19 mouse cellular contexts compared by ENCODE assay signal in the genomic region with DNA sequence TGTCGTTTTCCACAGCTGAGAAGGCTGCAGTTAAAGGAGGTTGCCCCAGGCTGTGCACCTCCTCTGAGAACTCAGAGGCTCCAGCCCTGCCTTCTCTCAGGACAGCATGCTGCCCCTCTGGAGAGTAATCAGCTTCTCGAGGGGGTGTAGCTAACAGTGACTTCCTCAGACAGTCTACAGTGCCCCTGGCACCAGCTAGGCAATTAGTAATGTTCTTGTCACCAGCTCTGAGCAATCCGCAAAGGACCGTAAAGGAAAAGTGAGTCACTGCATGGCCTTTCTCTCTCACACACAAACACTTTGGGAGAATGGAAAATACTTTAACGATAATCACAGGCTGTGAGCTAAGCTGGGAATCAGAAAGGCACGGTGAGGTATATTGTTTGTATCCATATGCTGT.
DNase-seq lines count a peak whose midpoint lies in the region; ATAC-seq and TF ChIP-seq lines count a peak whose summit lies in the region.
"Had no signal": no experiment of that assay in that cellular context is flagged by ENCODE, and none has a peak within 500 bp of the region (broad histone marks: within the 10 kb centered on the region; RNA-seq: fewer than 3 reads in every experiment).

No protein-coding gene starts in this region.

- 34% methylated on average over 6 of the region's 6 CpGs for WGBS in heart, embryonic 14.5 days
- 20% methylated on average over 6 of the region's 6 CpGs for WGBS in heart, adult 2 months
- WGBS in midbrain, embryonic 15.5 days, result 47% methylated on average over 6 of the region's 6 CpGs
- 74% methylated on average over 6 of the region's 6 CpGs for WGBS in midbrain, embryonic 11.5 days
- WGBS in embryonic facial prominence, embryonic 15.5 days, result 28% methylated on average over 6 of the region's 6 CpGs

- H3K36me3 ChIP-seq in heart, embryonic 14.5 days (ENCODE audit: control insufficient read depth, insufficient read depth, low read length), result no peaks in the 10 kb centered on the region
- no peaks in the 10 kb centered on the region for H3K36me3 ChIP-seq in heart, adult 2 months (ENCODE audit: control insufficient read depth, insufficient read depth, low read length)
- no peaks in the 10 kb centered on the region for H3K36me3 ChIP-seq in midbrain, embryonic 15.5 days (replicated peaks)
- no peaks in the 10 kb centered on the region for H3K36me3 ChIP-seq in midbrain, embryonic 11.5 days (ENCODE audit: control insufficient read depth, insufficient read depth, low read length)
- no peaks in the 10 kb centered on the region for H3K36me3 ChIP-seq in embryonic facial prominence, embryonic 15.5 days
- H3K36me3 ChIP-seq: hindbrain, embryonic 15.5 days; limb, embryonic 15.5 days; neural tube, embryonic 15.5 days had no signal

- TF ChIP-seq EP300 in heart, adult 2 months (IDR thresholded peaks at IDR 0.05; ENCODE audit: insufficient read depth, low read depth, low read length), result no peak

- intact Hi-C loops in heart, adult 2 months (cut with DNase I), result no loop called here

- ATAC-seq in heart, embryonic 14.5 days (ENCODE audit: insufficient number of reproducible peaks, insufficient read depth, low FRiP score, low read depth), result 0 out of 2 replicates have a peak, but pooled peaks have one; percentile 43
- ATAC-seq in midbrain, embryonic 15.5 days (replicated peaks), result peak; percentile 58; the same call in 1 of the 2 replicates
- ATAC-seq in midbrain, embryonic 11.5 days (ENCODE audit: low FRiP score), result no peak
- ATAC-seq in embryonic facial prominence, embryonic 15.5 days (ENCODE audit: insufficient number of reproducible peaks, low FRiP score, low TSS enrichment, low read depth), result peak; percentile 60; the same call in 1 of the 2 replicates
- ATAC-seq: forebrain, embryonic 16.5 days; intestine, embryonic 16.5 days had no signal

- H3K4me1 ChIP-seq in heart, embryonic 14.5 days (ENCODE audit: control insufficient read depth in 2 of 2, insufficient read depth in 2 of 2, low read length in 2 of 2), result peaks cover 3 to 6% of the 10 kb centered on the region in 2 experiments; a peak in 3 of 4 replicates
- no peaks in the 10 kb centered on the region for H3K4me1 ChIP-seq in heart, adult 2 months (ENCODE audit: control insufficient read depth, insufficient read depth, low read length)
- peaks cover 3% of the 10 kb centered on the region; the same call in 1 of the 2 replicates for H3K4me1 ChIP-seq in midbrain, embryonic 15.5 days
- no peaks in the 10 kb centered on the region for H3K4me1 ChIP-seq in midbrain, embryonic 11.5 days (ENCODE audit: control insufficient read depth, insufficient read depth, low read length)
- H3K4me1 ChIP-seq in embryonic facial prominence, embryonic 15.5 days, result 0 out of 2 replicates have a peak, but pooled peaks cover 6% of the 10 kb centered on the region

- H3K9ac ChIP-seq in heart, embryonic 14.5 days (ENCODE audit: low read length), result no peak overlapping the region
- no peak overlapping the region for H3K9ac ChIP-seq in heart, adult 2 months (ENCODE audit: low read depth, low read length)
- H3K9ac ChIP-seq in midbrain, embryonic 15.5 days, result no peak overlapping the region
- no peak overlapping the region for H3K9ac ChIP-seq in midbrain, embryonic 11.5 days (ENCODE audit: low read length)
- no peak overlapping the region for H3K9ac ChIP-seq in embryonic facial prominence, embryonic 15.5 days
- H3K9ac ChIP-seq: hindbrain, embryonic 15.5 days; limb, embryonic 15.5 days; neural tube, embryonic 15.5 days had no signal

- DNase-seq in heart, adult 2 months, result no peak
- DNase-seq in midbrain, embryonic 11.5 days (ENCODE audit: low spot score, missing footprints), result no peak
- peak; percentile 25 for DNase-seq in adipocyte (ENCODE audit: low spot score)
- no peak for DNase-seq in thymus, adult 18-20 months
- DNase-seq in layer of hippocampus, adult 2 months (ENCODE audit: low spot score in 2 of 2), result no peak
- DNase-seq: cerebellum, adult 2 months; lung, postnatal 14 days; retina, postnatal 1 day; right cerebral cortex, postnatal 4 days; thymus, adult 2 months had no signal

- no peak for TF ChIP-seq POLR2A in heart, adult 2 months (IDR thresholded peaks at IDR 0.05; ENCODE audit: insufficient read depth, low read depth, low read length)

- no peak overlapping the region for H3K27ac ChIP-seq in heart, embryonic 14.5 days (replicated peaks in 1 of 2; ENCODE audit: control insufficient read depth in 1 of 2, insufficient read depth in 1 of 2, low read depth in 2 of 2, low read length in 2 of 2)
- no peak overlapping the region for H3K27ac ChIP-seq in heart, adult 2 months
- 0 out of 2 replicates have a peak overlapping the region, but pooled peaks have one; percentile 55 for H3K27ac ChIP-seq in midbrain, embryonic 15.5 days
- no peak overlapping the region for H3K27ac ChIP-seq in midbrain, embryonic 11.5 days (ENCODE audit: low read depth, low read length)
- H3K27ac ChIP-seq in embryonic facial prominence, embryonic 15.5 days (replicated peaks), result no peak overlapping the region
- H3K27ac ChIP-seq in layer of hippocampus, adult 2 months, result no peak overlapping the region
- H3K27ac ChIP-seq: hindbrain, embryonic 15.5 days; limb, embryonic 15.5 days; neural tube, embryonic 15.5 days had no signal

- no peak overlapping the region for H3K4me2 ChIP-seq in heart, embryonic 14.5 days (ENCODE audit: low read length)
- no peak overlapping the region for H3K4me2 ChIP-seq in midbrain, embryonic 15.5 days
- H3K4me2 ChIP-seq in midbrain, embryonic 11.5 days, result no peak overlapping the region
- no peak overlapping the region for H3K4me2 ChIP-seq in embryonic facial prominence, embryonic 15.5 days (replicated peaks)
- H3K4me2 ChIP-seq: hindbrain, embryonic 15.5 days; limb, embryonic 15.5 days; neural tube, embryonic 15.5 days had no signal

- no peak for TF ChIP-seq CTCF in heart, adult 2 months (IDR thresholded peaks at IDR 0.05)
- TF ChIP-seq CTCF in layer of hippocampus, adult 2 months (conservative IDR thresholded peaks at IDR 0.05), result no peak

- no peaks in the 10 kb centered on the region for H3K79me2 ChIP-seq in heart, adult 2 months (replicated peaks; ENCODE audit: control insufficient read depth, insufficient read depth, low read length)

- H3K27me3 ChIP-seq in heart, embryonic 14.5 days (ENCODE audit: control insufficient read depth, insufficient read depth, low read length), result no peaks in the 10 kb centered on the region
- H3K27me3 ChIP-seq in heart, adult 2 months (ENCODE audit: control insufficient read depth, insufficient read depth, low read length), result no peaks in the 10 kb centered on the region
- H3K27me3 ChIP-seq in midbrain, embryonic 15.5 days (replicated peaks), result no peaks in the 10 kb centered on the region
- no peaks in the 10 kb centered on the region for H3K27me3 ChIP-seq in midbrain, embryonic 11.5 days (ENCODE audit: control insufficient read depth, insufficient read depth, low read length)
- no peaks in the 10 kb centered on the region for H3K27me3 ChIP-seq in embryonic facial prominence, embryonic 15.5 days
- H3K27me3 ChIP-seq: hindbrain, embryonic 15.5 days; neural tube, embryonic 15.5 days had no signal

- H3K9me3 ChIP-seq in heart, embryonic 14.5 days (ENCODE audit: control insufficient read depth, low read length), result no peaks in the 10 kb centered on the region
- H3K9me3 ChIP-seq in midbrain, embryonic 15.5 days, result no peaks in the 10 kb centered on the region
- no peaks in the 10 kb centered on the region for H3K9me3 ChIP-seq in midbrain, embryonic 11.5 days (ENCODE audit: control insufficient read depth, low read length)
- no peaks in the 10 kb centered on the region for H3K9me3 ChIP-seq in embryonic facial prominence, embryonic 15.5 days (replicated peaks)
- H3K9me3 ChIP-seq: hindbrain, embryonic 15.5 days; limb, embryonic 15.5 days; neural tube, embryonic 15.5 days had no signal

- no peak overlapping the region for H3K4me3 ChIP-seq in heart, embryonic 14.5 days (ENCODE audit: control insufficient read depth in 1 of 2, insufficient read depth in 1 of 2, low read depth in 1 of 2, low read length in 2 of 2)
- no peak overlapping the region for H3K4me3 ChIP-seq in heart, adult 2 months
- H3K4me3 ChIP-seq in midbrain, embryonic 15.5 days, result no peak overlapping the region
- H3K4me3 ChIP-seq in midbrain, embryonic 11.5 days (ENCODE audit: low read depth, low read length), result no peak overlapping the region
- no peak overlapping the region for H3K4me3 ChIP-seq in embryonic facial prominence, embryonic 15.5 days (replicated peaks)
- H3K4me3 ChIP-seq in layer of hippocampus, adult 2 months, result no peak overlapping the region
- H3K4me3 ChIP-seq: hindbrain, embryonic 15.5 days; limb, embryonic 15.5 days; myocyte; neural tube, embryonic 15.5 days had no signal
